Mouse (Mus musculus): ENCODE data around the gene Vps37c. TPM values are rescaled to one million over a fixed set of nuclear protein-coding genes. Genes with fewer than 3 reads are reported as not detected.

Vps37c gene
- 10 to 100 TPM; 48.8 to 52.9 TPM for total RNA-seq (2023)

GRCm38 (mm10) chr19:10688537-10689352, at the start of gene Vps37c:
Gene Vps37c (plus strand): TSS chr19:10688735.

GRCm38 (mm10) chr19:10677915-10678771, 10.4 kb upstream of the Vps37c start, which contains the start of gene Pga5:
Gene Pga5 (minus strand): TSS chr19:10678071.

GRCm38 (mm10) chr19:10738811-10739210, 50.3 kb downstream of the Vps37c start, which contains the start of gene Cd5:
Gene Cd5 (minus strand): TSS chr19:10739002.

Other genes starting within 250 kb of the Vps37c start
- under 1 TPM in 1 of 2 experiments, not detected in 1; 0.18 TPM for gene Lrrc10b, start 231.3 kb upstream of the Vps37c start, total RNA-seq (2023)
- 1 to 10 TPM; 1.8 to 2.2 TPM for gene Ppp1r32, start 205.8 kb upstream of the Vps37c start, total RNA-seq (2023)
- 10 to 100 TPM; 82.7 to 84.5 TPM for gene Cpsf7, start 163.5 kb upstream of the Vps37c start, total RNA-seq (2023)
- gene Sdhaf2, start 162.6 kb upstream of the Vps37c start, total RNA-seq (2023) = 10 to 100 TPM; 34.9 to 36.2 TPM
- gene Tmem216, start 132.5 kb upstream of the Vps37c start, total RNA-seq (2023) = 10 to 100 TPM; 44.7 to 52.4 TPM
- 10 to 100 TPM; 43.3 to 48.3 TPM for gene Cyb561a3, start 111.6 kb upstream of the Vps37c start, total RNA-seq (2023)
- 1 to 10 TPM; 6.2 to 7.5 TPM for gene Tmem138, start 111.4 kb upstream of the Vps37c start, total RNA-seq (2023)
- gene Ddb1, start 83.4 kb upstream of the Vps37c start, total RNA-seq (2023) = 100 to 1,000 TPM in 1 of 2 experiments, 10 to 100 TPM in 1; 92.4 to 102 TPM
- gene Tkfc, start 83.1 kb upstream of the Vps37c start, total RNA-seq (2023) = 1 to 10 TPM; 5.5 to 7.6 TPM
- gene Vwce, start 54.5 kb upstream of the Vps37c start, total RNA-seq (2023) = under 1 TPM in 1 of 2 experiments, not detected in 1; 0.80 TPM
- gene Pga5, start 10.7 kb upstream of the Vps37c start, total RNA-seq (2023) = not detected
- under 1 TPM in 1 of 2 experiments, not detected in 1; 0.20 TPM for gene Cd5, start 50.3 kb downstream of the Vps37c start, total RNA-seq (2023)
- gene Cd6, start 141.3 kb downstream of the Vps37c start, total RNA-seq (2023) = 1 to 10 TPM; 1.4 to 1.6 TPM
- 100 to 1,000 TPM; 150 to 158 TPM for gene Slc15a3, start 151.0 kb downstream of the Vps37c start, total RNA-seq (2023)
- gene Tmem132a, start 181.2 kb downstream of the Vps37c start, total RNA-seq (2023) = under 1 TPM; 0.13 to 0.49 TPM
- 10 to 100 TPM; 23.8 to 40.2 TPM for gene Tmem109, start 193.3 kb downstream of the Vps37c start, total RNA-seq (2023)
- 10 to 100 TPM; 50.2 to 74.6 TPM for gene Prpf19, start 206.5 kb downstream of the Vps37c start, total RNA-seq (2023)
- not detected for gene Zp1, start 231.9 kb downstream of the Vps37c start, total RNA-seq (2023)
- gene Ptgdr2, start 248.4 kb downstream of the Vps37c start, total RNA-seq (2023) = not detected